Mouse (Mus musculus) midbrain, embryonic 16.5 days (tissue): ENCODE measurements around the gene Cd164l2. TPM values are rescaled to one million over a fixed set of nuclear protein-coding genes. Genes with fewer than 3 reads are reported as not detected.
A peak's percentile ranks its signal among the peaks of the same experiment; 100 is the strongest.

Experiments used
- ATAC-seq: fragments of 200-750 bp; cut with Nextera tagmentation; 2 replicates; pipeline ENCODE4 v1.8.0; 2017; ENCODE audit warnings: moderate TSS enrichment
- H3K27ac ChIP-seq: fragments of 300-500 bp; sonication (generic); 2 replicates; pipeline ENCODE4 v1.5.1; 2014; ENCODE audit warnings: mild to moderate bottlenecking, low read length, mixed read lengths
- H3K27me3 ChIP-seq: fragments of 300-500 bp; sonication (generic); 2 replicates; pipeline ENCODE4 v1.6.1; 2014; ENCODE audit warnings: low read depth, low read length, mixed read lengths; ENCODE audit not compliant: control insufficient read depth, insufficient read depth
- H3K36me3 ChIP-seq: fragments of 300-500 bp; sonication (generic); 2 replicates; pipeline ENCODE4 v1.6.1; 2014; ENCODE audit warnings: mild to moderate bottlenecking, low read length, moderate library complexity, mixed read lengths; ENCODE audit not compliant: control insufficient read depth, insufficient read depth
- H3K4me1 ChIP-seq: fragments of 300-500 bp; sonication (generic); 2 replicates; pipeline ENCODE4 v1.6.1; 2014; ENCODE audit warnings: mild to moderate bottlenecking, low read length, mixed read lengths; ENCODE audit not compliant: control insufficient read depth, insufficient read depth
- H3K4me2 ChIP-seq: fragments of 300-500 bp; sonication (generic); 2 replicates; pipeline ENCODE4 v1.6.1; 2014; ENCODE audit warnings: mild to moderate bottlenecking, low read length, mixed read lengths
- H3K4me3 ChIP-seq: fragments of 300-500 bp; sonication (generic); 2 replicates; pipeline ENCODE4 v1.5.1; 2014; ENCODE audit warnings: low read depth, mild to moderate bottlenecking, low read length, moderate library complexity, mixed read lengths
- H3K9ac ChIP-seq: fragments of 300-500 bp; sonication (generic); 2 replicates; pipeline ENCODE4 v1.6.1; 2014; ENCODE audit warnings: low read depth, low read length, mixed read lengths
- H3K9me3 ChIP-seq: fragments of 300-500 bp; sonication (generic); replicated peaks from 2 replicates; pipeline ENCODE4 v1.6.1; 2014; ENCODE audit warnings: mild to moderate bottlenecking, low read length, mixed read lengths; ENCODE audit not compliant: control insufficient read depth, poor library complexity, severe bottlenecking
- WGBS: fragments of 180-500 bp; shearing (Covaris S2); extraction: QIAGEN DNeasy Blood & Tissue Kit; methylation state at CpG from one replicate; pipeline ENCODE4 v1.1.7; 2014; 5-methylcytosine and 5-hydroxymethylcytosine counted together
- polyA plus RNA-seq: library from polyadenylated mRNA; unstranded; fragments of >200 nt; fragmentation: Nextera tagmentation; extraction: Ambion mirVana; gene quantifications from 2 replicates; pipeline ENCODE4 v1.2.1, GENCODE M21; 2015

Cd164l2 gene
- polyA plus RNA-seq, 1 experiment from 2014 or later = 4.1 TPM

- Histone ChIP-seq H3K4me3 (no peak overlapping the region), H3K9ac (no peak overlapping the region), H3K4me1 (peaks cover 4% of the 10 kb centered on the region; the same call in 1 of the 2 replicates), H3K36me3 (peaks cover 4% of the 10 kb centered on the region; the same call in 1 of the 2 replicates), H3K4me2 (no peak overlapping the region), H3K9me3 (no peaks in the 10 kb centered on the region), H3K27me3 (no peaks in the 10 kb centered on the region), H3K27ac (no peak overlapping the region)
- ATAC-seq = no peak
- WGBS = 91% methylated on average over 8 of the region's 8 CpGs
Measured at GRCm38 (mm10) chr4:133185893-133186292, 26.0 kb upstream of the Cd164l2 start.

DNA sequence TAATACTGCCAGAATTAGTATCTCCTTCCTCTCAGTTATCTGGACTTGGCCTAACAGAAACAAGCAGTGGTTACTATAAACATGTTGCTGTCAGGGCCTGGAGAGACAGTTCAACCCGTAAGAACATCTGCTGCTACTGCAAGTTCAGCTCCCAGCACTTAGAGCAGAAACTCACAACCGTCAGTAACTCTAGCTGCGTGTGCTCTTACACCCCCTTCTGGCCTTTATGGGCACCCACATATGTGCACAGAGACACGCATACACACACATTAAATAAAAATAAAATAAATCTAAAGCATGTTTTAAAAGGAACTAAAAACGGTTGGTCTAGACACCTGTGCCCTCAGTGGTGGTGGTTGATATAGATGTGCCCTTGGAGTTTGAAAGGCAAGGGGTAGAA is 25.1 kb upstream of the Cd164l2 start:
- Histone ChIP-seq H3K9ac (no peak overlapping the region), H3K4me2 (no peak overlapping the region), H3K27ac (no peak overlapping the region), H3K4me1 (peaks cover 4% of the 10 kb centered on the region; the same call in 1 of the 2 replicates), H3K9me3 (no peaks in the 10 kb centered on the region), H3K27me3 (no peaks in the 10 kb centered on the region), H3K36me3 (peaks cover 5% of the 10 kb centered on the region; the same call in 1 of the 2 replicates), H3K4me3 (no peak overlapping the region)
- WGBS = 93% methylated on average over 5 of the region's 5 CpGs
- ATAC-seq = no peak

DNA sequence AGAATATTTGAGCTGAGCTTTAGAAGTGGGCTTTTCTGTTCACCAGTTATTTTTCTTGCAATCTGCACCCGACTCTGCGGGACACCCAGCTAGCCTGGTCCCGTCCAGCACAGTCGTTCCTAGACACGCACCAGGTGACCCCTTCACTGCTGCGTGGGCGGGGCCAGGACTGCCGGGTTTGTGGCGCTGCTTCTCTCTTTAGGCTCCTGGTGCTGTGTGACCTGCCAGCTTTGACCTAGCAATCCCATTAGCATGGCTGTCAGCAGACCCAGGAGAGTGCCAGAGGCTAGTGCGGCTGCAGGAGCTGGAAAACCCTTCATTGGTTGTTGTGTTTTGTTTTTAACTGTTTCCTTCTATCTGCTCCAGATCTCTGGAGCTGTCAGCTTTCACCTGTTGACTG is 22.5 kb upstream of the Cd164l2 start:
- no peak overlapping the region for H3K27ac ChIP-seq
- H3K9ac ChIP-seq = no peak overlapping the region
- no peaks in the 10 kb centered on the region for H3K27me3 ChIP-seq
- H3K4me3 ChIP-seq = no peak overlapping the region
- H3K36me3 ChIP-seq = peaks cover 8% of the 10 kb centered on the region
- no peak for ATAC-seq
- H3K9me3 ChIP-seq = no peaks in the 10 kb centered on the region
- H3K4me1 ChIP-seq = peaks cover 4% of the 10 kb centered on the region; the same call in 1 of the 2 replicates
- H3K4me2 ChIP-seq = no peak overlapping the region
- 51% methylated on average over 10 of the region's 10 CpGs for WGBS

DNA sequence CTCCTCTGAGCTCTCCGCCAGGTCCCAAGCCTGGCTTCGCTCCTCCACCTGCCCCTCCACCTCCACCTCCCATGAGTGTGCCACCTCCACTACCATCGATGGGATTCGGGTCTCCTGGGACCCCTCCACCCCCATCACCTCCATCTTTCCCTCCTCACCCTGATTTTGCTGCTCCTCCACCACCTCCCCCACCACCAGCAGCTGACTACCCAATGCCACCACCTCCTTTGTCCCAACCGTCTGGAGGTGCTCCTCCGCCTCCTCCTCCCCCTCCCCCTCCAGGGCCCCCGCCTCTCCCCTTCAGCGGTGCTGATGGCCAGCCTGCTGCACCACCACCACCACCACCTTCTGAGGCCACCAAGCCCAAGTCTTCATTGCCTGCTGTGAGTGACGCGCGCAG is 17.4 kb upstream of the Cd164l2 start:
- no peak for ATAC-seq
- WGBS = 84% methylated on average over 10 of the region's 11 CpGs
- Histone ChIP-seq H3K36me3 (peaks cover 10% of the 10 kb centered on the region), H3K4me2 (no peak overlapping the region), H3K9ac (no peak overlapping the region), H3K9me3 (no peaks in the 10 kb centered on the region), H3K4me3 (no peak overlapping the region), H3K4me1 (peaks cover 31% of the 10 kb centered on the region), H3K27me3 (no peaks in the 10 kb centered on the region), H3K27ac (no peak overlapping the region)

DNA sequence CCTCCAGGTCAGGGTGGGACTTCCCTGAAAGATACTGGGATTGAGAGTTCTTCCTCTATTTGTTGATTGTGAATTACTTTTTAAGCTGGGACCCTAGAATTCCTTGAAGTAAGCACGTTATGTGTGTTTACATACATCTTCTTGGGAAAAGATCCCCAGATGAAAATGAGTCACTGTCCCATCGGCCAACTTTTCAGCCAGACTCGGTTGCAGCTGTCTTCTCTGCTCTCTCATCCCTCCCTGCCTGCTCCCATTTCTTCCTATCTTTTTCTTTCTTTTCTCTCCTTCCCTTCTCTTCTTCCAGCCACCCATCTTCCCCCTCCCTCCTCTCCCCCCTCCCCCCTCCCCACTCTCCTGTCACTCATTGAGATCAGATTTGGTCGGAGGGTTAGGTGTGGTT is 16.9 kb upstream of the Cd164l2 start:
- no peaks in the 10 kb centered on the region for H3K9me3 ChIP-seq
- peaks cover 10% of the 10 kb centered on the region for H3K36me3 ChIP-seq
- H3K27me3 ChIP-seq = no peaks in the 10 kb centered on the region
- H3K4me3 ChIP-seq = no peak overlapping the region
- H3K27ac ChIP-seq = no peak overlapping the region
- 68% methylated on average over 4 of the region's 4 CpGs for WGBS
- no peak overlapping the region for H3K9ac ChIP-seq
- H3K4me1 ChIP-seq = peaks cover 33% of the 10 kb centered on the region
- ATAC-seq = no peak
- no peak overlapping the region for H3K4me2 ChIP-seq

- 84% methylated on average over 2 of the region's 2 CpGs for WGBS
- Histone ChIP-seq H3K27ac (peak overlapping the region; percentile 83), H3K4me2 (no peak overlapping the region), H3K4me1 (peaks cover 44% of the 10 kb centered on the region), H3K9ac (peak overlapping the region; percentile 26; the same call in 1 of the 2 replicates), H3K4me3 (no peak overlapping the region), H3K36me3 (peaks cover 7% of the 10 kb centered on the region), H3K27me3 (no peaks in the 10 kb centered on the region), H3K9me3 (no peaks in the 10 kb centered on the region)
- no peak for ATAC-seq
Measured at GRCm38 (mm10) chr4:133196136-133196535, 15.8 kb upstream of the Cd164l2 start.

- H3K36me3 ChIP-seq = peaks cover 7% of the 10 kb centered on the region
- WGBS = 20% methylated on average over 7 of the region's 7 CpGs
- H3K9me3 ChIP-seq = no peaks in the 10 kb centered on the region
- H3K27ac ChIP-seq = peak overlapping the region; percentile 83
- H3K4me3 ChIP-seq = no peak overlapping the region
- no peak overlapping the region for H3K4me2 ChIP-seq
- H3K4me1 ChIP-seq = peaks cover 45% of the 10 kb centered on the region
- ATAC-seq = peak; percentile 33; the same call in 1 of the 2 replicates
- peak overlapping the region; percentile 5 for H3K9ac ChIP-seq
- H3K27me3 ChIP-seq = no peaks in the 10 kb centered on the region
Measured at GRCm38 (mm10) chr4:133196852-133197251, 15.1 kb upstream of the Cd164l2 start.

GRCm38 (mm10) chr4:133197355-133197754 is 14.6 kb upstream of the Cd164l2 start:
- H3K27ac ChIP-seq = peak overlapping the region; percentile 83
- H3K36me3 ChIP-seq = peaks cover 7% of the 10 kb centered on the region
- H3K4me2 ChIP-seq = no peak overlapping the region
- peak; percentile 12; the same call in 1 of the 2 replicates for ATAC-seq
- H3K9ac ChIP-seq = peak overlapping the region; percentile 49; the same call in 1 of the 2 replicates
- H3K9me3 ChIP-seq = no peaks in the 10 kb centered on the region
- no peak overlapping the region for H3K4me3 ChIP-seq
- H3K4me1 ChIP-seq = peaks cover 45% of the 10 kb centered on the region
- no peaks in the 10 kb centered on the region for H3K27me3 ChIP-seq
- WGBS = 11% methylated on average over 5 of the region's 5 CpGs

DNA sequence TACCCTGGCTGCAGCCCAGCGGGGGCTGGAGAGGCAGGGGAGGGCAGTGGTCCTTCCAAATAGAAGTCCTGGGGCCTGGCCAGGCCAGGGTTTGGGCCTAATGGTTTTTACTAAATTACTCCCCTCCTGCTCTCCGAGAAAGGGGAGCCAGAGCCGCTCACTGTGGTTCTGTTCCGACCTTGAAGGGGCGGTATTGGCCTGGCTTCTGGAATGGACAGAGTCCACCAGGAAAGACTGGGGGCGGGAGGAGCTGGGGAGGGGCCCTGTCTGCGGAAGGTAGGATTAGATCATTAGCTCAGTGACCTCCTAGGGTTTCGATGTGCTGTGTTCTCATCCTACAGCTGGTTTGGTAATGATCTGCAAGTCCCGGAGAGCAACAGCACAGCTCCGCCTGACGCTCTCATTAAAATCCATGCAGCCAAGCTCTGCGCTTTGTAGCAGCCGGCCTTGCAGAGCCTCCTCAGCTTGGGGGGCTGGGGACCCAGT is 14.1 kb upstream of the Cd164l2 start:
- Histone ChIP-seq H3K4me2 (no peak overlapping the region; the same call in 1 of the 2 replicates), H3K9ac (peak overlapping the region; percentile 49; the same call in 1 of the 2 replicates), H3K36me3 (peaks cover 4% of the 10 kb centered on the region; the same call in 1 of the 2 replicates), H3K27ac (peak overlapping the region; percentile 83), H3K4me1 (peaks cover 45% of the 10 kb centered on the region), H3K27me3 (no peaks in the 10 kb centered on the region), H3K9me3 (no peaks in the 10 kb centered on the region), H3K4me3 (no peak overlapping the region)
- WGBS = 17% methylated on average over 13 of the region's 13 CpGs
- ATAC-seq = peak; percentile 49
